Mouse (Mus musculus): ENCODE measurements at regions not wholly inside any gene's neighbourhood (a gene's known extent, or its start where the extent isn't known, plus 50 kb on each side); places are given as distances from the start of the nearest gene placed in this dataset.
A peak's percentile ranks its signal among the peaks of the same experiment; 100 is the strongest.

DNA sequence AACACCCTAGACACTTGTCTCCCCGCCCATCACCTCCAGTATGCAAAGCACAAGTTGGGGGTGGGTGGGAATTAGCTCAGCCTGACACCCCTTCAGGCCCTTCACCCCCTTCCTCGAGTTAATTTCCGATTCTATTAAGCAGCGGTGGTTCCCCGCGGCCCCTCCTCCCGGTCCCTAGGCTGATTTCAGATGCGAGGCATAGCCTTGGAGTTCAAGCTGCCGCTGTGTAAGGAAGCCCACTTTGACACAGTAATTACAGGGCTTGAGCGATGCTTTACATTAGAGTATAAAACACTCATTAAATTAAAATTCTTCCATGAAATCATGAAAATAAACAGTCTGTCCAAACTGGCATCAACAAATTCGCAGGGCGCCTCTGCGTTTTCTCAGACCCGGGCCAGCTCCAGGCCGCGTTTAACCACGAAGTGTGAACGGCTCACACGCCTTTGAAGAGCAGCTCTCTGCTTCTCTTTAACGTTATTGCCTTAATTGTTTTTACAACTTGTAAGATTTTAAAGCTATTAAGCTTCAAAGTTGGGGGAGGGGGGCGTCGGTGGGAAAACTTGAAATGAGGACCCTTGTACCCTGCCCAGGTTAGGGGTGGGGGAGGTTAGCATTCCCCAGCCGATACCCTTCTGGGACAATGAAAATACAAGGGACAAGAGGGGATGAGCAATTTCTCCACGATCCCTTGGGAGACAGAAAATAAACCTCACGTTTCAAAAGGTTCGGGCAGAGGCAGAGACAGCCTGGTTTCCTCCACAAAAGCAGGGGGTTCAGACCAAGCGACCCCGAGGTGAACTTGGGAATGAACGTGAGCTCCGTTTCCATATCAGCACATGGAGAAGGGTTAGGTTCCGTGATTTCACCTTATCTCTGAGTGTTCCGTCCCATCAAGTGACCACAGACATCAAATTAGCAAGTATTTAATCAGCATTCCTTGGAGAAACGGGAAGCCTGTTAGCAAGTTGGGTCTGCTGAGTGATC, 114.4 kb downstream of the Dicer1 start:
- peaks cover 32% of the 10 kb centered on the region for H3K27me3 ChIP-seq (replicated peaks; ENCODE audit: control insufficient read depth, insufficient read depth, low read length)
- H3K9me3 ChIP-seq (ENCODE audit: control insufficient read depth, low read length), result no peaks in the 10 kb centered on the region
- no peak overlapping the region for H3K9ac ChIP-seq (ENCODE audit: low read depth, low read length)
- ATAC-seq (replicated peaks; ENCODE audit: low FRiP score) (no peak), DNase-seq (ENCODE audit: low spot score) (no peak)
- no peaks in the 10 kb centered on the region for H3K4me1 ChIP-seq (replicated peaks; ENCODE audit: control insufficient read depth, insufficient read depth, low read length)
- WGBS, result 7% methylated on average over 33 of the region's 33 CpGs
- H3K4me3 ChIP-seq (ENCODE audit: low read depth, low read length), result no peak overlapping the region
- no peaks in the 10 kb centered on the region for H3K36me3 ChIP-seq (ENCODE audit: control insufficient read depth, insufficient read depth, low read length)
- H3K4me2 ChIP-seq, result peak overlapping the region; percentile 16; the same call in 1 of the 2 replicates
- no peak overlapping the region for H3K27ac ChIP-seq (ENCODE audit: low read depth, low read length)

DNA sequence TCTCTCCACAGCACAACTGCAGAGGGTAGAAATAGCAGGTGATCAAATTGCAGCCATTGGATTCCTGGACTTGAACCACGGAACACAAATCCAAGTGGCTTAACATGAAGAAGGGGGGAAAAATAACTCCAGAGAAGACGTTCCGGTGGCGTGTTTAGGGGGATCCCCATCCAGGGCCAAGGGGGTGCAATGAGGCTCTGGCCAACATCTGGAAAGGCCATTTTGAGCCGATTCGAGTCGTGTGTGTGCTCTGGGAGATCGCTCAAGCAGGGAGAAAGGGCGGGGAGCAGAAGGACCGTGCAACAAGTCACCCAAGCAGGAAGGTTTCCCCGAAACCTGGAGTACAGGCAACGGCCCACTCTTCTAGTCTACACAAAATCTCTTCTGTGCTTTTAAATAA, 115.3 kb downstream of the Dicer1 start:
- ATAC-seq (replicated peaks; ENCODE audit: low FRiP score), result no peak
- no peak overlapping the region for H3K4me3 ChIP-seq (ENCODE audit: low read depth, low read length)
- H3K27ac ChIP-seq (ENCODE audit: low read depth, low read length), result no peak overlapping the region
- DNase-seq (ENCODE audit: low spot score), result no peak
- H3K36me3 ChIP-seq (ENCODE audit: control insufficient read depth, insufficient read depth, low read length), result no peaks in the 10 kb centered on the region
- H3K9me3 ChIP-seq (ENCODE audit: control insufficient read depth, low read length), result no peaks in the 10 kb centered on the region
- 49% methylated on average over 12 of the region's 12 CpGs for WGBS
- no peak overlapping the region for H3K4me2 ChIP-seq
- H3K9ac ChIP-seq (ENCODE audit: low read depth, low read length), result no peak overlapping the region
- peaks cover 32% of the 10 kb centered on the region for H3K27me3 ChIP-seq (replicated peaks; ENCODE audit: control insufficient read depth, insufficient read depth, low read length)
- H3K4me1 ChIP-seq (replicated peaks; ENCODE audit: control insufficient read depth, insufficient read depth, low read length), result no peaks in the 10 kb centered on the region

DNA sequence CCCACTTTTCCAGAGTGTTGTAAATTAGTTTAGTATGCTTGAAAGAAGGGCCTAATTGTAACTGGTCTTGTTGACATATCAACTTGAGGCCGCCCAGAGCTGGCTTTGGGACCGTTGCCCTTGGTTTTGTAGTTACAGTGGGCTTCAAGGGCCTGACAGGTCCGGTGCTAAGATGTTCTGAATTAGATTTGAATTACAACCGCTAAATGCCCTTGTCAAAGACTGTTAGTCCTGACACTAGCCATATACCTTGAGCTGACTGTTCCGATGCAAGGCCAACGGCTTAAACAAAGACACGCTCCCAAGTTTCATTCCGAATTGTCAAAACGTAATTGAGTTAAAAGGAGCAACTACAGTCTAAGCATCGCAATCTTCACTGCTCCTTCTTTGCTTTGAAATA, 116.9 kb downstream of the Dicer1 start:
- no peaks in the 10 kb centered on the region for H3K4me1 ChIP-seq (replicated peaks; ENCODE audit: control insufficient read depth, insufficient read depth, low read length)
- H3K27ac ChIP-seq (ENCODE audit: low read depth, low read length), result no peak overlapping the region
- no peak overlapping the region for H3K9ac ChIP-seq (ENCODE audit: low read depth, low read length)
- WGBS, result 71% methylated on average over 10 of the region's 10 CpGs
- H3K4me3 ChIP-seq (ENCODE audit: low read depth, low read length), result no peak overlapping the region
- H3K4me2 ChIP-seq, result no peak overlapping the region
- H3K27me3 ChIP-seq (replicated peaks; ENCODE audit: control insufficient read depth, insufficient read depth, low read length), result peaks cover 32% of the 10 kb centered on the region
- no peaks in the 10 kb centered on the region for H3K36me3 ChIP-seq (ENCODE audit: control insufficient read depth, insufficient read depth, low read length)
- ATAC-seq (replicated peaks; ENCODE audit: low FRiP score) (no peak), DNase-seq (ENCODE audit: low spot score) (no peak)
- no peaks in the 10 kb centered on the region for H3K9me3 ChIP-seq (ENCODE audit: control insufficient read depth, low read length)

DNA sequence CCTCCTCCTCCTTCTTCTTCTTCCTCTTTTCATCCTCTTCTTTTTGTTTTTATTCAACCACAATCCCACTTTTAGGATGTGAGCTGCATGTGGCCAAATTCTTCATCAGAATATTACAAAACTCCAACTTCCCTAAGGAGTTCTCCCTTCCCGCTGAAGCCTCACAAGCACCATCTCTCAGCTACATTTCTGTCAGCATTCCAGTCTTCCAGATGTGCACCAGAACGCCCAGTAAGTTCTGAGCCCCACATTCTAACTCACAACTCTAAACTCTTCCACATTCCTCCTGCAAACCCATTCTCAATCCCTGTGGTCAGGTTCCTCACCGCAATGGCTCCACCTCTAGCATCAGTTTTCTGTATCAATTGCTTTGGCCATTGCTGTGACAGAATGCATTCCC, 121.2 kb downstream of the Dicer1 start:
- WGBS, result 83% methylated on average over 3 of the region's 3 CpGs
- no peaks in the 10 kb centered on the region for H3K27me3 ChIP-seq (replicated peaks; ENCODE audit: control insufficient read depth, insufficient read depth, low read length)
- H3K27ac ChIP-seq (ENCODE audit: low read depth, low read length), result no peak overlapping the region
- DNase-seq (ENCODE audit: low spot score) (no peak), ATAC-seq (replicated peaks; ENCODE audit: low FRiP score) (no peak)
- no peaks in the 10 kb centered on the region for H3K36me3 ChIP-seq (ENCODE audit: control insufficient read depth, insufficient read depth, low read length)
- no peaks in the 10 kb centered on the region for H3K4me1 ChIP-seq (replicated peaks; ENCODE audit: control insufficient read depth, insufficient read depth, low read length)
- no peak overlapping the region for H3K4me2 ChIP-seq
- no peak overlapping the region for H3K4me3 ChIP-seq (ENCODE audit: low read depth, low read length)
- H3K9me3 ChIP-seq (ENCODE audit: control insufficient read depth, low read length), result no peaks in the 10 kb centered on the region
- no peak overlapping the region for H3K9ac ChIP-seq (ENCODE audit: low read depth, low read length)

DNA sequence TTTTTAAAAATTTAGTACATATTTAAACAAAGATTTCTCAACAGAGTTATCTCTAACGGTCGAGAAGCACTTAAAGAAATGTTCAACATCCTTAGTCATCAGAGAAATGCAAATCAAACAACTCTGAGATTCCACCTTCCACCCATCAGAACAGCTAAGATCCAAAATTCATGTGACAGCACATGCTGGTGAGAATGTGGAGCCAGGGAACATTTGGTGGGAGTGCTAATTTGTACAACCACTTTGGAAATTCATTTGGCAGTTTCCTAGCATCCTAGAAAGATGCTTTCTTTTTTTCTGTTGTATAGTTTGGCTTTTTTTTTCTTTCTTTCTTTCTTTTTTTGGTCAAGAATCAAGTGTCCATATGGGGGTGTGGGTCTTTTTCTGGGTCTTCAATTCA, 122.3 kb downstream of the Dicer1 start:
- Histone ChIP-seq H3K36me3 (ENCODE audit: control insufficient read depth, insufficient read depth, low read length) (no peaks in the 10 kb centered on the region), H3K9ac (ENCODE audit: low read depth, low read length) (no peak overlapping the region), H3K4me1 (replicated peaks; ENCODE audit: control insufficient read depth, insufficient read depth, low read length) (no peaks in the 10 kb centered on the region), H3K4me2 (no peak overlapping the region), H3K4me3 (ENCODE audit: low read depth, low read length) (no peak overlapping the region), H3K27me3 (replicated peaks; ENCODE audit: control insufficient read depth, insufficient read depth, low read length) (no peaks in the 10 kb centered on the region), H3K9me3 (ENCODE audit: control insufficient read depth, low read length) (no peaks in the 10 kb centered on the region), H3K27ac (ENCODE audit: low read depth, low read length) (no peak overlapping the region)
- 80% methylated on average over 2 of the region's 2 CpGs for WGBS
- no peak for DNase-seq (ENCODE audit: low spot score)
- ATAC-seq (replicated peaks; ENCODE audit: low FRiP score), result no peak

DNA sequence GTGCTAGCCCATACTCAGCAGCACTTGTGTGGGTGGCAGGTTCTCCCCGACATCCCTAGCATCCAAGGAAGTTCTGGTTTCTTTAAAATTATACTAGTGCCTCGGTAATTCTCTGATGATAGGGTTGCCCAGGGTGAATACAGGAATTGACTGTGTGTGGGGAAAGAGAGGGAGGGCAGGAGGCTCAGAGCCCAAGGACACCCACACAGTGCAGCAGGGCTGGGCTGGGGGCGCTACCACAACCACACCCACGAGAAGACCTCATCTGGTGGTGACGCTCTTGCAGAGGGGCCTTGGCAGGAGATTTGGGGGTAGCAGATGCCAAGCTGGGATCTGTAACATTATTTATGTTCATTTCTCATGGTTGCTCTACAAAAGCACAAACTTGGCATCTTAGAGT, 125.7 kb downstream of the Dicer1 start:
- Histone ChIP-seq H3K9ac (ENCODE audit: low read depth, low read length) (no peak overlapping the region), H3K36me3 (ENCODE audit: control insufficient read depth, insufficient read depth, low read length) (no peaks in the 10 kb centered on the region), H3K4me3 (ENCODE audit: low read depth, low read length) (no peak overlapping the region), H3K4me1 (replicated peaks; ENCODE audit: control insufficient read depth, insufficient read depth, low read length) (no peaks in the 10 kb centered on the region), H3K4me2 (no peak overlapping the region), H3K27ac (ENCODE audit: low read depth, low read length) (no peak overlapping the region), H3K27me3 (replicated peaks; ENCODE audit: control insufficient read depth, insufficient read depth, low read length) (no peaks in the 10 kb centered on the region), H3K9me3 (ENCODE audit: control insufficient read depth, low read length) (no peaks in the 10 kb centered on the region)
- ATAC-seq (replicated peaks; ENCODE audit: low FRiP score), result no peak
- no peak for DNase-seq (ENCODE audit: low spot score)
- 81% methylated on average over 5 of the region's 5 CpGs for WGBS

DNA sequence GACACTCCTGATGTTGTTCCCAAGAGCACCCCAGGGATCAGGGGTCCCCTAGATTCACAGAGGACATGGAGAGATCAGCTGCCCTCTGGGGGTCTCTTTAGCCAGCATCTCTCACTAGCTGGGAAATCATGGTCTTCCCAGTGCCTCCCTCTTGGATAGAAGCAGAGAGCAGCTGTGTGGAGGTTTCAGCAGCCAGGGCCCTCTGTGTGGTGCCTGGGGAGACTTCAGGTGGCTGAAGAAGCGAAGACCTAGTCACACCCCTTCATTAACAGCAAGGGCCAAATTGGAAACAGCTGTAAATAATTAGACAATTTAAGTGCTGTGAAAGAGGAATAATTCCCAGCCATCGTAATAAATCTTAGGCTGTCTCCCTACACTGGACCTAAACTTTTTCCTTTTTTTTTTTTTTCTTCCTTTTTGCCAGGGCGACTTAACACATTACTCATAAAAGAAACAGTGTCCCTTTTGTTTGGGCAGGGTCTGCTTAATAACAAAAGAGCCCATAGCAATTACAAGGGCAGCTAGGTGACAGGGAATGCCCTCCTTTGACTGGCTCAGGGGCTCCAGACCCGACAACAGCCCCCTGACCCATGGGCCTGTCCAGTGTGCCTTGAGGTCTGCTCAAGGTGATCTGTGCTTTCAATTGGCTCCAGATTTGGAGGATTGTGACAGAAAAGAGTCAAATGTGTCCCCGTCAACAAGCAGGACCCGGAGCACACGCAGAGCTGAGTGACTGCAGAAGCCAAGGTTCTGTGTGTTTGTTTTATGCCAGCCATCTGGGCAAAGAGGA, 127.7 kb downstream of the Dicer1 start:
- no peaks in the 10 kb centered on the region for H3K27me3 ChIP-seq (replicated peaks; ENCODE audit: control insufficient read depth, insufficient read depth, low read length)
- no peaks in the 10 kb centered on the region for H3K4me1 ChIP-seq (replicated peaks; ENCODE audit: control insufficient read depth, insufficient read depth, low read length)
- no peak overlapping the region for H3K27ac ChIP-seq (ENCODE audit: low read depth, low read length)
- DNase-seq (ENCODE audit: low spot score) (no peak), ATAC-seq (replicated peaks; ENCODE audit: low FRiP score) (no peak)
- H3K36me3 ChIP-seq (ENCODE audit: control insufficient read depth, insufficient read depth, low read length), result no peaks in the 10 kb centered on the region
- H3K4me3 ChIP-seq (ENCODE audit: low read depth, low read length), result no peak overlapping the region
- H3K9ac ChIP-seq (ENCODE audit: low read depth, low read length), result no peak overlapping the region
- WGBS, result 64% methylated on average over 7 of the region's 7 CpGs
- no peak overlapping the region for H3K4me2 ChIP-seq
- H3K9me3 ChIP-seq (ENCODE audit: control insufficient read depth, low read length), result no peaks in the 10 kb centered on the region

DNA sequence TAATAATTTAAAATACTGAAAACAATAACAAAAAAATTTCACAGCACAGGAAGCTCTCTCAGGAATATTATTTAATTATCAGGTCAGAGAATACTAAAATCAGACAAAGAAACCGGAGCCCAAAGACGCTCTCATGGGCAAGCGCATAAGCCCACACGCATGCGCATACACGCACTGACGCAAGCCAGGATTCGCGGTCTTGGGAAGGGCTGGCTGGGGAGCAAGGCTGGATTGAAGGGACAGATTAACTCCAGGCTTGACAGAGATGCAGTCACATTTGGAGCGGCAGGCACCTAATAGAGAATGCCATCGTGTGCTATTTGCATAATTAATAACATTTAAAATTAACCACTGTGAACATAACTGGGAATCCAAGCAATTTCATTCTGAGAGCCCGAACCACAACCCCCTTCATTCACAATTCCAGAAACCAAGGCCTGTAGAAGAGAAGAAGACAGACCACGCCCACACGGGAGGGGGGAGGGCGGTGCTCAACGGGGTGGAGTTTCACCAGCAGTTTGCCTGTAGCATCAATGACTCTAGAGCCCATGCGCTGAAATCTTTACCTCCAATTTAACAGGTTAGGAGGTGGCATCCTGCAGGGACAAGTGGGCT, 134.5 kb downstream of the Dicer1 start:
- no peak; the same call in 1 of the 2 replicates for ATAC-seq (replicated peaks; ENCODE audit: low FRiP score)
- H3K36me3 ChIP-seq (ENCODE audit: control insufficient read depth, insufficient read depth, low read length), result no peaks in the 10 kb centered on the region
- peak overlapping the region; percentile 45; the same call in 1 of the 2 replicates for H3K4me2 ChIP-seq
- H3K27me3 ChIP-seq (replicated peaks; ENCODE audit: control insufficient read depth, insufficient read depth, low read length), result no peaks in the 10 kb centered on the region
- no peaks in the 10 kb centered on the region for H3K9me3 ChIP-seq (ENCODE audit: control insufficient read depth, low read length)
- H3K4me3 ChIP-seq (ENCODE audit: low read depth, low read length), result peak overlapping the region; percentile 10; the same call in 1 of the 2 replicates
- peak; percentile 42 for DNase-seq (ENCODE audit: low spot score)
- no peak overlapping the region for H3K27ac ChIP-seq (ENCODE audit: low read depth, low read length)
- no peak overlapping the region for H3K9ac ChIP-seq (ENCODE audit: low read depth, low read length)
- no peaks in the 10 kb centered on the region for H3K4me1 ChIP-seq (replicated peaks; ENCODE audit: control insufficient read depth, insufficient read depth, low read length)
- 14% methylated on average over 17 of the region's 17 CpGs for WGBS
